Comparison of ENCODE assay signal across 29 mouse cellular contexts in genomic region chr4:149379881-149380280, GRCm38 (mm10). TPM values are rescaled to one million over a fixed set of nuclear protein-coding genes. Genes with fewer than 3 reads are reported as not detected.
DNase-seq lines count a peak whose midpoint lies in the region; ATAC-seq lines count a peak whose summit lies in the region.
"Had no signal": no experiment of that assay in that cellular context is flagged by ENCODE, and none has a peak within 500 bp of the region (broad histone marks: within the 10 kb centered on the region; RNA-seq: fewer than 3 reads in every experiment).

No protein-coding gene starts in this region.

- no peak for ATAC-seq in hindbrain, embryonic 13.5 days (ENCODE audit: low FRiP score)
- ATAC-seq in hindbrain, embryonic 12.5 days (ENCODE audit: low FRiP score), result no peak
- no peak for ATAC-seq in midbrain, embryonic 13.5 days
- ATAC-seq: forebrain, embryonic 13.5 days; midbrain, embryonic 16.5 days had no signal

- peaks cover 77% of the 10 kb centered on the region for H3K36me3 ChIP-seq in hindbrain, embryonic 13.5 days
- peaks cover 95% of the 10 kb centered on the region for H3K36me3 ChIP-seq in hindbrain, embryonic 12.5 days
- peaks cover 98% of the 10 kb centered on the region for H3K36me3 ChIP-seq in midbrain, embryonic 10.5 days
- peaks cover 92% of the 10 kb centered on the region for H3K36me3 ChIP-seq in midbrain, embryonic 13.5 days
- H3K36me3 ChIP-seq in limb, embryonic 10.5 days, result peaks cover 98% of the 10 kb centered on the region

- peak overlapping the region; percentile 76; the same call in 1 of the 2 replicates for H3K27ac ChIP-seq in hindbrain, embryonic 13.5 days
- H3K27ac ChIP-seq in hindbrain, embryonic 12.5 days, result no peak overlapping the region
- 0 out of 2 replicates have a peak overlapping the region, but pooled peaks have one; percentile 20 for H3K27ac ChIP-seq in midbrain, embryonic 10.5 days (replicated peaks)
- H3K27ac ChIP-seq in midbrain, embryonic 13.5 days, result no peak overlapping the region
- H3K27ac ChIP-seq in limb, embryonic 10.5 days, result 0 out of 2 replicates have a peak overlapping the region, but pooled peaks have one; percentile 15
- H3K27ac ChIP-seq: forebrain, embryonic 13.5 days; kidney, postnatal 0 days; limb, embryonic 15.5 days; liver, embryonic 14.5 days; macrophage; neural tube, embryonic 12.5 days had no signal

- H3K4me3 ChIP-seq in hindbrain, embryonic 13.5 days, result no peak overlapping the region
- no peak overlapping the region for H3K4me3 ChIP-seq in hindbrain, embryonic 12.5 days
- no peak overlapping the region for H3K4me3 ChIP-seq in midbrain, embryonic 10.5 days
- H3K4me3 ChIP-seq in midbrain, embryonic 13.5 days (replicated peaks), result no peak overlapping the region
- no peak overlapping the region for H3K4me3 ChIP-seq in limb, embryonic 10.5 days
- H3K4me3 ChIP-seq: forebrain, embryonic 13.5 days; limb, embryonic 15.5 days; myocyte; neural tube, embryonic 12.5 days had no signal

- no peak overlapping the region for H3K9ac ChIP-seq in hindbrain, embryonic 13.5 days
- H3K9ac ChIP-seq in hindbrain, embryonic 12.5 days, result no peak overlapping the region
- no peak overlapping the region for H3K9ac ChIP-seq in midbrain, embryonic 13.5 days (replicated peaks)
- H3K9ac ChIP-seq: forebrain, embryonic 13.5 days; limb, embryonic 15.5 days; liver, embryonic 14.5 days; neural tube, embryonic 12.5 days had no signal

- no peak for DNase-seq in midbrain, embryonic 10.5 days (ENCODE audit: low spot score)
- no peak for DNase-seq in limb, embryonic 10.5 days (ENCODE audit: low spot score)
- no peak for DNase-seq in retina, postnatal 1 day
- DNase-seq in thymus, postnatal 10 days (ENCODE audit: low spot score in 2 of 2), result no peak
- DNase-seq: adrenal gland, adult 8-10 months; cerebellum, adult 8-10 months; cerebellum, postnatal 25 days; gastrocnemius, postnatal 25 days; heart, adult 11 months; heart, postnatal 4 days; kidney, adult 2 months; layer of hippocampus, postnatal 36 days; left cerebral cortex, postnatal 4 days; lung, adult 2 months; lung, postnatal 10 days; thymus, adult 18-20 months; thymus, postnatal 36 days had no signal

- no peak overlapping the region for H3K4me2 ChIP-seq in hindbrain, embryonic 13.5 days
- H3K4me2 ChIP-seq in hindbrain, embryonic 12.5 days (replicated peaks), result no peak overlapping the region
- H3K4me2 ChIP-seq in midbrain, embryonic 13.5 days (replicated peaks), result no peak overlapping the region
- H3K4me2 ChIP-seq: forebrain, embryonic 13.5 days; heart, embryonic 11.5 days; limb, embryonic 15.5 days; neural tube, embryonic 12.5 days had no signal

- H3K9me3 ChIP-seq in hindbrain, embryonic 13.5 days, result no peaks in the 10 kb centered on the region
- no peaks in the 10 kb centered on the region for H3K9me3 ChIP-seq in hindbrain, embryonic 12.5 days (replicated peaks)
- no peaks in the 10 kb centered on the region for H3K9me3 ChIP-seq in midbrain, embryonic 10.5 days (replicated peaks)
- no peaks in the 10 kb centered on the region for H3K9me3 ChIP-seq in midbrain, embryonic 13.5 days
- H3K9me3 ChIP-seq in limb, embryonic 10.5 days (replicated peaks), result no peaks in the 10 kb centered on the region
- H3K9me3 ChIP-seq: forebrain, embryonic 13.5 days; limb, embryonic 15.5 days; neural tube, embryonic 12.5 days had no signal

- no peaks in the 10 kb centered on the region for H3K27me3 ChIP-seq in hindbrain, embryonic 13.5 days
- no peaks in the 10 kb centered on the region for H3K27me3 ChIP-seq in hindbrain, embryonic 12.5 days
- no peaks in the 10 kb centered on the region for H3K27me3 ChIP-seq in midbrain, embryonic 10.5 days (ENCODE audit: low read depth, poor library complexity, severe bottlenecking)
- no peaks in the 10 kb centered on the region for H3K27me3 ChIP-seq in midbrain, embryonic 13.5 days
- no peaks in the 10 kb centered on the region for H3K27me3 ChIP-seq in limb, embryonic 10.5 days (ENCODE audit: low read depth, poor library complexity, severe bottlenecking)
- H3K27me3 ChIP-seq: forebrain, embryonic 13.5 days; limb, embryonic 15.5 days; neural tube, embryonic 12.5 days had no signal

- 92% methylated on average over 17 of the region's 17 CpGs for WGBS in hindbrain, embryonic 13.5 days
- WGBS in hindbrain, embryonic 12.5 days, result 92% methylated on average over 17 of the region's 17 CpGs
- 93% methylated on average over 17 of the region's 17 CpGs for WGBS in midbrain, embryonic 10.5 days
- WGBS in midbrain, embryonic 13.5 days, result 91% methylated on average over 17 of the region's 17 CpGs
- 93% methylated on average over 17 of the region's 17 CpGs for WGBS in limb, embryonic 10.5 days

- H3K4me1 ChIP-seq in hindbrain, embryonic 13.5 days (replicated peaks), result peaks cover 11% of the 10 kb centered on the region
- H3K4me1 ChIP-seq in hindbrain, embryonic 12.5 days, result no peaks in the 10 kb centered on the region
- H3K4me1 ChIP-seq in midbrain, embryonic 10.5 days, result peaks cover 5% of the 10 kb centered on the region; the same call in 1 of the 2 replicates
- H3K4me1 ChIP-seq in midbrain, embryonic 13.5 days (replicated peaks), result peaks cover 14% of the 10 kb centered on the region
- H3K4me1 ChIP-seq in limb, embryonic 10.5 days, result peaks cover 13% of the 10 kb centered on the region
- H3K4me1 ChIP-seq: forebrain, embryonic 13.5 days; neural tube, embryonic 12.5 days had no signal

RNA-seq across cellular contexts. Expression of gene Ube4b, which starts 46.7 kb away (rescaled TPM):
- 56.5 and 59.5 TPM in 2 replicates for polyA plus RNA-seq in hindbrain, embryonic 13.5 days (2015; fragmentation: Nextera tagmentation; extraction: Ambion mirVana)
- 82.8 and 92.7 TPM in 2 replicates for polyA plus RNA-seq in hindbrain, embryonic 12.5 days (2016; fragmentation: Nextera tagmentation; extraction: Ambion mirVana)
- 56.2 and 60.9 TPM in 2 replicates for polyA plus RNA-seq in midbrain, embryonic 10.5 days (2016; fragmentation: Nextera tagmentation; extraction: Ambion mirVana)
- 56.5 and 65.4 TPM in 2 replicates for polyA plus RNA-seq in midbrain, embryonic 13.5 days (2015; fragmentation: Nextera tagmentation; extraction: Ambion mirVana)
- polyA plus RNA-seq in limb, embryonic 10.5 days (2016; fragmentation: Nextera tagmentation; extraction: Ambion mirVana), result 72.2 and 76.4 TPM in 2 replicates

Comparison
In these comparisons a context has a peak if more than half of its experiments do, and no peak if none do; other contexts are left out.
1. H3K27ac ChIP-seq: peak in hindbrain, embryonic 13.5 days (single experiment), midbrain, embryonic 10.5 days (single experiment) and limb, embryonic 10.5 days (single experiment); none in hindbrain, embryonic 12.5 days (single experiment) and midbrain, embryonic 13.5 days (single experiment).